Mouse (Mus musculus): ENCODE data around the gene Cd200. TPM values are rescaled to one million over a fixed set of nuclear protein-coding genes. Genes with fewer than 3 reads are reported as not detected.

Cd200 gene
- polyA plus RNA-seq, 1 experiment from 2014 or later: 68.9 TPM

DNA sequence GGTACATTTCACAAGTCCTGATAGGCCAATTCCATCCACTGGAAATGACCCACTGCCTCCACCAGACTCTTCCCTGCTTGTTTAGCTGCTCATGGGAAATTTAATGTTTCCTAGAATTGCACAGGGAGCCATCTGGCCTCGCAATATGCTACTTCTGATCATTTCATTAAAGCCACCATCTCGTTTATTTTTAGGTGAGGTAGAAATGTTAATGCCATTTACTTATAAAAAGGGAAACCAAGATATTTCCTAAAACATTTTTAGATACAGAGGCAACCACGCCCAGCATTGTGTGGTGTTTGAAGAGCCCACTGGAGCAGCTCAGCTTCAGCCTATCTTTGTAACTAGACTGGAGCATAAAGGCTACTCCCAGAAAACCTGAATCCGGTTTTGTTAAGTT lies 32.6 kb downstream of the Cd200 start:
- peaks cover 3% of the 10 kb centered on the region; the same call in 1 of the 2 replicates for H3K4me1 ChIP-seq (ENCODE audit: control insufficient read depth, insufficient read depth, low read length)

DNA sequence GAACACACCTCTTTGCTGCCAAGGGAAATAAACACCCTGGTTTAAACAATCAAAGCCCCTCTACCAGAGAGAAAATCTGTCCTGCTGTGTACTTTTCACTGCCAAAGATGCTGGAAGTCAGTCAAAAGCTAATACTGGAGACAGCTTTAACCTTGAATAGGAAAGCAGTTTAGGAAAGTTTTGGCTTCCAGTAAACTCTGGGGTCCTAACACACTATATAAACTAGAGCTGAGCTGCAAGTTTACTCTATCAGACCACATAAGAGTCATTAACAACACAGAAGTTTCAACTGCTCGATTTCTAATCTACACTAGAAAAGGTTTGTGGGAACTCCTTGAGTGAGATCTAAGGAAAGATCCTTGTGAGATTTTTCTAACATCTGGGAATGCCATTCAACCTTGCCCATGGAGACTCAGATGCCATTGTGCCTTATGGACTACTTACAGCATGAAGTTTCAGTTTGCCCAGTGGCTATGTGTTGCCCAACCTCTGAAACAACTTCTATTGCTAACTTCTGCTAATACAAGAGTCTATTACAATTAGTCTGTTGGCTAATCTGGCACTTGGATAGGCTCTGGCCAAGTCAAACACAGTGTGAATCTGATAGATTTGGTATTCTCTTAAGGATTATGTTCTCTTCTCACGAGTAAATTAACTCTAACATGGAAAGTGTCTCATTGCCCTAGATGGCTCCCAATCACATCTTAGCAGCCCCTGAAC lies 33.2 kb downstream of the Cd200 start:
- no peaks in the 10 kb centered on the region for H3K9me3 ChIP-seq (ENCODE audit: control insufficient read depth, low read length)
- H3K27ac ChIP-seq (replicated peaks; ENCODE audit: low read depth, low read length): no peak overlapping the region
- no peaks in the 10 kb centered on the region for H3K36me3 ChIP-seq (ENCODE audit: control insufficient read depth, insufficient read depth, low read length)
- H3K4me1 ChIP-seq (ENCODE audit: control insufficient read depth, insufficient read depth, low read length): peaks cover 3% of the 10 kb centered on the region; the same call in 1 of the 2 replicates
- 69% methylated on average over 2 of the region's 2 CpGs for WGBS
- DNase-seq (ENCODE audit: low spot score): peak; percentile 17
- H3K27me3 ChIP-seq (replicated peaks; ENCODE audit: control insufficient read depth, insufficient read depth, low read length): no peaks in the 10 kb centered on the region
- H3K4me3 ChIP-seq (ENCODE audit: low read depth, low read length): no peak overlapping the region
- ATAC-seq (ENCODE audit: low read depth): no peak
- H3K4me2 ChIP-seq (ENCODE audit: low read depth, low read length): no peak overlapping the region
- no peak overlapping the region for H3K9ac ChIP-seq (ENCODE audit: low read depth, low read length)

More for the DNA sequence above, 32.6 kb downstream of the Cd200 start:
- no peak overlapping the region for H3K4me2 ChIP-seq (ENCODE audit: low read depth, low read length)
- 0 out of 2 replicates have a peak, but pooled peaks cover under 1% of the 10 kb centered on the region for H3K36me3 ChIP-seq (ENCODE audit: control insufficient read depth, insufficient read depth, low read length)
- WGBS: 77% methylated on average over 4 of the region's 4 CpGs
- no peaks in the 10 kb centered on the region for H3K9me3 ChIP-seq (ENCODE audit: control insufficient read depth, low read length)
- no peaks in the 10 kb centered on the region for H3K27me3 ChIP-seq (replicated peaks; ENCODE audit: control insufficient read depth, insufficient read depth, low read length)
- no peak overlapping the region for H3K9ac ChIP-seq (ENCODE audit: low read depth, low read length)
- ATAC-seq (ENCODE audit: low read depth): no peak
- DNase-seq (ENCODE audit: low spot score): no peak
- no peak overlapping the region for H3K27ac ChIP-seq (replicated peaks; ENCODE audit: low read depth, low read length)
- H3K4me3 ChIP-seq (ENCODE audit: low read depth, low read length): no peak overlapping the region

DNA sequence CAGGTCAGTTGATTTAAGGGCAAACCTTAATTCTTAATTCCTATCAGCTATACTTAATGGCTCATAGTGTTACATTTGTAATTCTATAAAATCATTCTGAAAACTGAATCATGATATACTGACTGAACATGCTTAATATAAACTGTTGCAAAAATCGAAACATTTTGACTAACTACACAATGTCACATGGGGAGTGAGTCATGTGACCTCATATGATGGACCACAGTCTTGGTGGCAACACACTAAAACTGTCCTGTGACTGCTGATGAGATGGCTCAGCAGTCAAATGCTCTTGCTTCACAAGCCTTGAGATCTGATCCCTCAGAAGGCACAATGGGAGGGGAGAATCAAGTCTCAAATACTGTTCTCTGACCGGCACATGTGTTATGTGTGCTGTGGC lies 34.8 kb downstream of the Cd200 start:
- H3K36me3 ChIP-seq (ENCODE audit: control insufficient read depth, insufficient read depth, low read length): no peaks in the 10 kb centered on the region
- no peaks in the 10 kb centered on the region for H3K9me3 ChIP-seq (ENCODE audit: control insufficient read depth, low read length)
- WGBS: 83% methylated on average over 2 of the region's 2 CpGs
- no peak overlapping the region for H3K27ac ChIP-seq (replicated peaks; ENCODE audit: low read depth, low read length)
- no peak for DNase-seq (ENCODE audit: low spot score)
- no peak overlapping the region for H3K9ac ChIP-seq (ENCODE audit: low read depth, low read length)
- no peak overlapping the region for H3K4me2 ChIP-seq (ENCODE audit: low read depth, low read length)
- no peaks in the 10 kb centered on the region for H3K27me3 ChIP-seq (replicated peaks; ENCODE audit: control insufficient read depth, insufficient read depth, low read length)
- no peak for ATAC-seq (ENCODE audit: low read depth)
- no peak overlapping the region for H3K4me3 ChIP-seq (ENCODE audit: low read depth, low read length)
- H3K4me1 ChIP-seq (ENCODE audit: control insufficient read depth, insufficient read depth, low read length): peaks cover 3% of the 10 kb centered on the region; the same call in 1 of the 2 replicates

DNA sequence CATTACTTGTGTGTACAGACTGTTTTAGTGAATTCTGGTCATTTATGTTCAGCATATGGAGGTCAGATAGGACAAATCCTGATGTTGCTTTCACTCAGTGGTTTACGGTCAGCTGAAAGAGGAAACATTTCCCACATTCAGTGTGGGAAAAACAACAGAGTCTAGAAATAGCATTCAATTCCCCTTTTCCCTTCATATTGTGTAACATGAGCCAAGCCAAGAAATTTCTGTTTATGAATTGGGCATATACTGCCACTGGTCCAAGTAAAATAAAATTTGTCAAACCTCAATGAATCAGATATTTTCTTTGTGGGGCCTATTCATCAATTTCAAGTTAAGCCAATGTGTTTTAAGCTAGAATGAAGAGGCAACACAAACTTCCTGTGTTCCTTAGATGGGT lies 37.8 kb downstream of the Cd200 start:
- H3K9ac ChIP-seq (ENCODE audit: low read depth, low read length): no peak overlapping the region
- H3K4me3 ChIP-seq (ENCODE audit: low read depth, low read length): no peak overlapping the region
- no peaks in the 10 kb centered on the region for H3K9me3 ChIP-seq (ENCODE audit: control insufficient read depth, low read length)
- H3K27me3 ChIP-seq (replicated peaks; ENCODE audit: control insufficient read depth, insufficient read depth, low read length): no peaks in the 10 kb centered on the region
- H3K4me2 ChIP-seq (ENCODE audit: low read depth, low read length): no peak overlapping the region
- H3K27ac ChIP-seq (replicated peaks; ENCODE audit: low read depth, low read length): no peak overlapping the region
- no peak for ATAC-seq (ENCODE audit: low read depth)
- no peaks in the 10 kb centered on the region for H3K36me3 ChIP-seq (ENCODE audit: control insufficient read depth, insufficient read depth, low read length)
- peak; percentile 16 for DNase-seq (ENCODE audit: low spot score)
- H3K4me1 ChIP-seq (ENCODE audit: control insufficient read depth, insufficient read depth, low read length): peaks cover 3% of the 10 kb centered on the region; the same call in 1 of the 2 replicates
- WGBS: 62% methylated on average over 1 of the region's 1 CpGs

GRCm38 (mm10) chr16:45369285-45369965 lies 39.4 kb downstream of the Cd200 start:
- ATAC-seq (ENCODE audit: low read depth): no peak
- 72% methylated on average over 4 of the region's 4 CpGs for WGBS
- Histone ChIP-seq H3K36me3 (ENCODE audit: control insufficient read depth, insufficient read depth, low read length) (no peaks in the 10 kb centered on the region), H3K4me1 (ENCODE audit: control insufficient read depth, insufficient read depth, low read length) (no peaks in the 10 kb centered on the region), H3K4me2 (ENCODE audit: low read depth, low read length) (no peak overlapping the region), H3K27ac (replicated peaks; ENCODE audit: low read depth, low read length) (no peak overlapping the region), H3K9ac (ENCODE audit: low read depth, low read length) (no peak overlapping the region), H3K9me3 (ENCODE audit: control insufficient read depth, low read length) (no peaks in the 10 kb centered on the region), H3K4me3 (ENCODE audit: low read depth, low read length) (no peak overlapping the region), H3K27me3 (replicated peaks; ENCODE audit: control insufficient read depth, insufficient read depth, low read length) (no peaks in the 10 kb centered on the region)
- DNase-seq (ENCODE audit: low spot score): no peak

GRCm38 (mm10) chr16:45366111-45366510 lies 42.7 kb downstream of the Cd200 start:
- no peaks in the 10 kb centered on the region for H3K27me3 ChIP-seq (replicated peaks; ENCODE audit: control insufficient read depth, insufficient read depth, low read length)
- 81% methylated on average over 7 of the region's 7 CpGs for WGBS
- H3K9ac ChIP-seq (ENCODE audit: low read depth, low read length): no peak overlapping the region
- no peak for DNase-seq (ENCODE audit: low spot score)
- no peak for ATAC-seq (ENCODE audit: low read depth)
- no peaks in the 10 kb centered on the region for H3K4me1 ChIP-seq (ENCODE audit: control insufficient read depth, insufficient read depth, low read length)
- no peak overlapping the region for H3K4me3 ChIP-seq (ENCODE audit: low read depth, low read length)
- H3K27ac ChIP-seq (replicated peaks; ENCODE audit: low read depth, low read length): no peak overlapping the region
- H3K9me3 ChIP-seq (ENCODE audit: control insufficient read depth, low read length): no peaks in the 10 kb centered on the region
- H3K36me3 ChIP-seq (ENCODE audit: control insufficient read depth, insufficient read depth, low read length): no peaks in the 10 kb centered on the region
- H3K4me2 ChIP-seq (ENCODE audit: low read depth, low read length): no peak overlapping the region

DNA sequence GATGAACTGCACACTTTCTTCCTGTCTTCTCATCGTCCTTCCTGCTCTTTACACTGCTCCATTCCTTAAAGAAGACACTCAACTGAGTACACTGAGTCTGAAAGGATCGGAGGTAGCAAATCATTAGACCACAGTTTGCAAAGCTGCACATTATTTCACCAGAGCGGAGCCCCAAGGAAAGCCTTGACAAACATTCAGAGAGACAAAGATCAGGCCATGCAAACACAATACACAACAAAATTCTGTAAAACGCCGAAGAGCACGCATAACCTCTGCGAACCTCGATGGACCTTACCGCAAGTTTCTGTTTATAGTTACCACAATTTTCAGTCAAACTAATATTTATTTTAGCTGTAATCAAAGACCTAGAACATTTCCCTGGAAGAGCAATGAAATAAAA lies 43.5 kb downstream of the Cd200 start:
- Histone ChIP-seq H3K4me2 (ENCODE audit: low read depth, low read length) (no peak overlapping the region), H3K9ac (ENCODE audit: low read depth, low read length) (no peak overlapping the region), H3K4me1 (ENCODE audit: control insufficient read depth, insufficient read depth, low read length) (no peaks in the 10 kb centered on the region), H3K4me3 (ENCODE audit: low read depth, low read length) (no peak overlapping the region), H3K9me3 (ENCODE audit: control insufficient read depth, low read length) (no peaks in the 10 kb centered on the region), H3K36me3 (ENCODE audit: control insufficient read depth, insufficient read depth, low read length) (no peaks in the 10 kb centered on the region), H3K27ac (replicated peaks; ENCODE audit: low read depth, low read length) (no peak overlapping the region), H3K27me3 (replicated peaks; ENCODE audit: control insufficient read depth, insufficient read depth, low read length) (no peaks in the 10 kb centered on the region)
- 84% methylated on average over 9 of the region's 9 CpGs for WGBS
- no peak for DNase-seq (ENCODE audit: low spot score)
- ATAC-seq (ENCODE audit: low read depth): no peak

DNA sequence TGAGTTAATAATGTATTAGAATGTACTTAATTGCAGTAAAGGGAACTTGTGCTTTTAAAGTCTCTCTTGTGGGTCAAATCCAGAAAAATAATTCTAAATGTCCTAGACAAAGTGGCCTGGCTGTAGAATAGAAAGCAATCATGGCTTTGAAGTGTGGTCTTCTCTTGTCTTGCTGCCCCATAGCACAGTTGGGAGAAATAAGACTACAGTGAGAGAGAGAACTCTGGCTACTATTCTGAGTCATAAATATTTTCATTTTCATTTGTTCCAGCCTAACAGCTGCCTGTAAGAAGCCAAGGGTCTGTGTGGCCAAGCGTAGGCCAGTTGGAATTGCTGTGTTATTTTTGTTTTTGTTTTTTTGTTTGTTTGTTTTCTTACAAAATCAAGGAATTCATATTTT lies 44.2 kb downstream of the Cd200 start:
- Histone ChIP-seq H3K27ac (replicated peaks; ENCODE audit: low read depth, low read length) (no peak overlapping the region), H3K4me3 (ENCODE audit: low read depth, low read length) (no peak overlapping the region), H3K36me3 (ENCODE audit: control insufficient read depth, insufficient read depth, low read length) (no peaks in the 10 kb centered on the region), H3K9me3 (ENCODE audit: control insufficient read depth, low read length) (no peaks in the 10 kb centered on the region), H3K9ac (ENCODE audit: low read depth, low read length) (no peak overlapping the region), H3K4me2 (ENCODE audit: low read depth, low read length) (no peak overlapping the region), H3K4me1 (ENCODE audit: control insufficient read depth, insufficient read depth, low read length) (no peaks in the 10 kb centered on the region), H3K27me3 (replicated peaks; ENCODE audit: control insufficient read depth, insufficient read depth, low read length) (no peaks in the 10 kb centered on the region)
- WGBS: 83% methylated on average over 1 of the region's 1 CpGs
- DNase-seq (ENCODE audit: low spot score): no peak
- no peak for ATAC-seq (ENCODE audit: low read depth)
